Mouse (Mus musculus) ES-CJ7 (cell line): Measurements from ENCODE around the gene Sh2d1b2.
"Not testable (repeated sequence)": the region's sequence is repeated elsewhere in the genome, so short reads cannot be mapped to it uniquely, and the experiment has no call there.

Experiments
- DNase-seq: peaks from one replicate; pipeline ENCODE4 v3.0.0; 2011; ENCODE audit warnings: low read depth, low spot score

Gene Sh2d1b2

GRCm38 (mm10) chr1:170232688-170233087, at the start of gene Sh2d1b2:
Gene Sh2d1b2, plus strand, starts transcription at chr1:170232749.
- DNase-seq: not testable (repeated sequence)

GRCm38 (mm10) chr1:170185137-170185536, 47.4 kb upstream of the Sh2d1b2 start:
- DNase-seq: no peak

GRCm38 (mm10) chr1:170186531-170186930, 46.0 kb upstream of the Sh2d1b2 start:
- no peak for DNase-seq

- peak; percentile 31 for DNase-seq
Measured at GRCm38 (mm10) chr1:170188601-170189000, 43.9 kb upstream of the Sh2d1b2 start.

GRCm38 (mm10) chr1:170190225-170190624, 42.3 kb upstream of the Sh2d1b2 start:
- no peak for DNase-seq

- no peak for DNase-seq
Measured at GRCm38 (mm10) chr1:170191925-170192324, 40.6 kb upstream of the Sh2d1b2 start.

- no peak for DNase-seq
Measured at GRCm38 (mm10) chr1:170196211-170196610, 36.3 kb upstream of the Sh2d1b2 start.

GRCm38 (mm10) chr1:170200379-170200778, 32.2 kb upstream of the Sh2d1b2 start:
- peak; percentile 62 for DNase-seq

GRCm38 (mm10) chr1:170206395-170206794, 26.2 kb upstream of the Sh2d1b2 start:
- no peak for DNase-seq

- DNase-seq: no peak
Measured at GRCm38 (mm10) chr1:170213181-170213879, 19.2 kb upstream of the Sh2d1b2 start.

- no peak for DNase-seq
Measured at GRCm38 (mm10) chr1:170214383-170214756, 18.2 kb upstream of the Sh2d1b2 start.

- peak; percentile 79 for DNase-seq
Measured at GRCm38 (mm10) chr1:170214757-170215522, 17.6 kb upstream of the Sh2d1b2 start, which contains the start of gene Uhmk1. Gene Uhmk1, minus strand, starts transcription at chr1:170215397.

- no peak for DNase-seq
Measured at GRCm38 (mm10) chr1:170215590-170215989, 17.0 kb upstream of the Sh2d1b2 start.

GRCm38 (mm10) chr1:170218091-170218884, 14.3 kb upstream of the Sh2d1b2 start:
- peak; percentile 76 for DNase-seq

- DNase-seq: no peak
Measured at GRCm38 (mm10) chr1:170220351-170220750, 12.2 kb upstream of the Sh2d1b2 start.

GRCm38 (mm10) chr1:170223276-170223675, 9.3 kb upstream of the Sh2d1b2 start:
- DNase-seq: no peak

- no peak for DNase-seq
Measured at GRCm38 (mm10) chr1:170245016-170245415, 12.5 kb downstream of the Sh2d1b2 start.

GRCm38 (mm10) chr1:170254893-170255559, 22.5 kb downstream of the Sh2d1b2 start:
- no peak for DNase-seq

- DNase-seq: peak; percentile 72
Measured at GRCm38 (mm10) chr1:170255560-170255910, 23.0 kb downstream of the Sh2d1b2 start.

- DNase-seq: no peak
Measured at GRCm38 (mm10) chr1:170270281-170270680, 37.7 kb downstream of the Sh2d1b2 start.

GRCm38 (mm10) chr1:170270696-170271095, 38.1 kb downstream of the Sh2d1b2 start:
- no peak for DNase-seq

- DNase-seq: no peak
Measured at GRCm38 (mm10) chr1:170273252-170273651, 40.7 kb downstream of the Sh2d1b2 start.
